Mouse (Mus musculus): ENCODE results near the gene Ccdc80.

DNA sequence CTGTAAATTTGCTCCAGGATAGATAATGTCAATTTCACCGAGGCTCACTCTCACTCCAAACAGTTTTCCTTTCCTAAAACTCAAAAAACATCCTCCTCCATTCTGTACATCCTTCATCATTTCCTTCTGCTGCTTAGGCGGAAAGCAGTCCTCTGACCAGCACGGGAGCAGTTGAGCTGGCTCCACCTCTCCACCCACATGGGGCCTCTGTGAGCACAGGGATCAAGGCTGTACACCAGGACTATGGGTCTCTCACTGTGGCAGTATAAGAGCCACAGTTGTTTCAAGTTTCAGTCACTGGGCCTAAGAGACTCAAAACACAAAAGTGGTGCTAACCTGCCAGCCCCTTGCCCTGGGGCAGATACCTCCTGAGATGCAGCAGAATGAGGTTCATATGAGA, 32.1 kb upstream of the Ccdc80 start:
- TF ChIP-seq CTCF (IDR thresholded peaks at IDR 0.05; ENCODE audit: extremely low read depth, insufficient read length, insufficient replicate concordance, low read depth, low read length) (no peak), POLR2A (IDR thresholded peaks at IDR 0.05; ENCODE audit: low read depth, low read length) (no peak)
